Mouse (Mus musculus) heart, adult 2 months (tissue): ENCODE data around the gene Mark2. TPM values are rescaled to one million over a fixed set of nuclear protein-coding genes. Genes with fewer than 3 reads are reported as not detected.
A peak's percentile ranks its signal among the peaks of the same experiment; 100 is the strongest.

ENCODE experiments used
- DNase-seq, 2 experiments: peaks; one replicate each; pipeline ENCODE4 v3.0.0; 2021
- H3K27ac ChIP-seq: fragments of 200-600 bp; 2 replicates; pipeline ENCODE4 v1.8.1; 2022
- H3K27me3 ChIP-seq: fragments of 200-500 bp; 2 replicates; pipeline ENCODE4 v1.6.1; 2012; ENCODE audit warnings: mild to moderate bottlenecking, low read length, inconsistent platforms, mixed read lengths; ENCODE audit not compliant: control insufficient read depth, insufficient read depth
- H3K36me3 ChIP-seq: fragments of 200-500 bp; 2 replicates; pipeline ENCODE4 v1.6.1; 2012; ENCODE audit warnings: low read length, inconsistent platforms; ENCODE audit not compliant: control insufficient read depth, insufficient read depth
- H3K4me1 ChIP-seq: fragments of 200-500 bp; 2 replicates; pipeline ENCODE4 v1.6.1; 2011; ENCODE audit warnings: low read length; ENCODE audit not compliant: control insufficient read depth, insufficient read depth
- H3K4me3 ChIP-seq: fragments of 200-600 bp; 2 replicates; pipeline ENCODE4 v1.8.1; 2022
- H3K79me2 ChIP-seq: fragments of 200-500 bp; replicated peaks from 2 replicates; pipeline ENCODE4 v1.6.1; 2012; ENCODE audit warnings: mild to moderate bottlenecking, inconsistent platforms, low read length, moderate library complexity, mixed read lengths; ENCODE audit not compliant: control insufficient read depth, insufficient read depth
- H3K9ac ChIP-seq: fragments of 200-500 bp; 2 replicates; pipeline ENCODE4 v1.6.1; 2012; ENCODE audit warnings: low read depth, mild to moderate bottlenecking, control low read depth, inconsistent platforms, low read length, mixed read lengths
- CTCF ChIP-seq: fragments of 200-600 bp; IDR thresholded peaks from 2 replicates; pipeline ENCODE4 v1.8.1; 2022; ENCODE audit warnings: antibody characterized with exemption, mild to moderate bottlenecking, moderate library complexity
- EP300 ChIP-seq: fragments of 200-500 bp; IDR thresholded peaks from 2 replicates; pipeline ENCODE4 v1.6.1; 2011; ENCODE audit warnings: low read depth, low read length, control low read depth; ENCODE audit not compliant: insufficient read depth
- POLR2A ChIP-seq: fragments of 200-500 bp; IDR thresholded peaks from 2 replicates; pipeline ENCODE4 v1.6.1; 2011; ENCODE audit warnings: mild to moderate bottlenecking, low read depth, low read length, control low read depth; ENCODE audit not compliant: insufficient read depth
- WGBS: fragments of 180-500 bp; shearing (Covaris S2); methylation state at CpG from one replicate; pipeline ENCODE4 v1.1.7; 2018; 5-methylcytosine and 5-hydroxymethylcytosine counted together
- intact Hi-C: fragments of 180-260 bp; cut with DNase I; formaldehyde crosslinking; loops from one replicate; pipeline ENCODE4 v1.15.1; 2025
- polyA plus RNA-seq: library from polyadenylated mRNA; depleted of rRNA; stranded (reverse); fragments of >200 nt; gene quantifications from 2 replicates; pipeline ENCODE4 v1.2.3, GENCODE M21; 2012
- total RNA-seq, 2 experiments: library from RNA; stranded (reverse); gene quantifications; 2 replicates each; pipeline ENCODE4 v1.2.3; 2021

The Mark2 gene
- total and polyA plus RNA-seq, 3 experiments: 46.2 to 53.8 (median 53.1) TPM

- Histone ChIP-seq H3K27ac (peak overlapping the region; percentile 84), H3K36me3 (peaks cover 4% of the 10 kb centered on the region), H3K27me3 (no peaks in the 10 kb centered on the region), H3K4me1 (peaks cover 21% of the 10 kb centered on the region), H3K79me2 (peaks cover 11% of the 10 kb centered on the region), H3K9ac (peak overlapping the region; percentile 94), H3K4me3 (peak overlapping the region; percentile 93)
- TF ChIP-seq CTCF (no peak), EP300 (no peak), POLR2A (no peak)
- DNase-seq: peak; percentile 35 to 50
- WGBS: 2% methylated on average over 15 of the region's 15 CpGs
- intact Hi-C loops: loop anchor here (2.0 to 10.0 kb wide), 4 partner anchors 33 to 276 kb away; partner anchors contain the start of genes 2700081O15Rik and Cox8a
These were observed 1.3 kb downstream of the Mark2 start for GRCm38 (mm10) chr19:7340371-7340779.

- 31% methylated on average over 4 of the region's 4 CpGs for WGBS
- Histone ChIP-seq H3K9ac (peak overlapping the region; percentile 94), H3K4me1 (peaks cover 21% of the 10 kb centered on the region), H3K36me3 (peaks cover 4% of the 10 kb centered on the region), H3K27ac (peak overlapping the region; percentile 84), H3K79me2 (peaks cover 11% of the 10 kb centered on the region), H3K4me3 (peak overlapping the region; percentile 93), H3K27me3 (no peaks in the 10 kb centered on the region)
- intact Hi-C loops: loop anchor here (2.0 to 10.0 kb wide), 5 partner anchors 33 to 275 kb away; partner anchors contain the start of genes 2700081O15Rik and Cox8a
- peak in 1 of 2 experiments; percentile 31 for DNase-seq
- TF ChIP-seq POLR2A (no peak), EP300 (no peak), CTCF (no peak)
These were observed 1.8 kb downstream of the Mark2 start for GRCm38 (mm10) chr19:7339867-7340266.

GRCm38 (mm10) chr19:7339026-7339425 lies 2.6 kb downstream of the Mark2 start:
- Histone ChIP-seq H3K79me2 (peaks cover 17% of the 10 kb centered on the region), H3K4me3 (peak overlapping the region; percentile 93; the same call in 1 of the 2 replicates), H3K9ac (peak overlapping the region; percentile 3; the same call in 1 of the 2 replicates), H3K4me1 (peaks cover 22% of the 10 kb centered on the region), H3K27me3 (no peaks in the 10 kb centered on the region), H3K27ac (peak overlapping the region; percentile 3; the same call in 1 of the 2 replicates), H3K36me3 (peaks cover 4% of the 10 kb centered on the region)
- peak; percentile 30 to 57 for DNase-seq
- intact Hi-C loops: loop anchor here (5.0 kb wide), 1 partner anchor 42 kb away; no protein-coding TSS in a partner anchor
- WGBS: 15% methylated on average over 5 of the region's 5 CpGs
- TF ChIP-seq POLR2A (no peak), CTCF (no peak), EP300 (no peak)

- Histone ChIP-seq H3K36me3 (peaks cover 7% of the 10 kb centered on the region), H3K4me3 (no peak overlapping the region), H3K27ac (no peak overlapping the region), H3K9ac (no peak overlapping the region), H3K27me3 (no peaks in the 10 kb centered on the region), H3K79me2 (peaks cover 19% of the 10 kb centered on the region), H3K4me1 (peaks cover 22% of the 10 kb centered on the region)
- 61% methylated on average over 2 of the region's 2 CpGs for WGBS
- intact Hi-C loops: loop anchor here (5.0 kb wide), 1 partner anchor 41 kb away; no protein-coding TSS in a partner anchor
- no peak for TF ChIP-seq CTCF
- DNase-seq: no peak
These were observed 3.8 kb downstream of the Mark2 start for GRCm38 (mm10) chr19:7337781-7338342.

- Histone ChIP-seq H3K4me3 (no peak overlapping the region), H3K27ac (no peak overlapping the region), H3K4me1 (peaks cover 19% of the 10 kb centered on the region), H3K9ac (no peak overlapping the region), H3K36me3 (peaks cover 7% of the 10 kb centered on the region), H3K27me3 (no peaks in the 10 kb centered on the region), H3K79me2 (peaks cover 22% of the 10 kb centered on the region)
- intact Hi-C loops: loop anchor here (2.0 to 5.0 kb wide), 2 partner anchors 38 to 55 kb away; no protein-coding TSS in a partner anchor
- TF ChIP-seq EP300 (no peak), POLR2A (no peak), CTCF (no peak)
- 46% methylated on average over 4 of the region's 4 CpGs for whole genome bisulfite sequencing
- no peak for DNase-seq
These were observed 6.0 kb downstream of the Mark2 start for GRCm38 (mm10) chr19:7335656-7336055.

GRCm38 (mm10) chr19:7334049-7334448 lies 7.6 kb downstream of the Mark2 start:
- TF ChIP-seq EP300 (no peak), CTCF (no peak), POLR2A (no peak)
- Histone ChIP-seq H3K27ac (no peak overlapping the region), H3K36me3 (peaks cover 7% of the 10 kb centered on the region), H3K27me3 (no peaks in the 10 kb centered on the region), H3K4me3 (no peak overlapping the region), H3K4me1 (peaks cover 9% of the 10 kb centered on the region), H3K9ac (no peak overlapping the region), H3K79me2 (peaks cover 22% of the 10 kb centered on the region)
- intact Hi-C loops: loop anchor here (2.0 kb wide), 1 partner anchor 53 kb away; no protein-coding TSS in a partner anchor
- 67% methylated on average over 2 of the region's 2 CpGs for WGBS
- DNase-seq: no peak
